ENCODE assay signal across 7 mouse cellular contexts in the genomic region with DNA sequence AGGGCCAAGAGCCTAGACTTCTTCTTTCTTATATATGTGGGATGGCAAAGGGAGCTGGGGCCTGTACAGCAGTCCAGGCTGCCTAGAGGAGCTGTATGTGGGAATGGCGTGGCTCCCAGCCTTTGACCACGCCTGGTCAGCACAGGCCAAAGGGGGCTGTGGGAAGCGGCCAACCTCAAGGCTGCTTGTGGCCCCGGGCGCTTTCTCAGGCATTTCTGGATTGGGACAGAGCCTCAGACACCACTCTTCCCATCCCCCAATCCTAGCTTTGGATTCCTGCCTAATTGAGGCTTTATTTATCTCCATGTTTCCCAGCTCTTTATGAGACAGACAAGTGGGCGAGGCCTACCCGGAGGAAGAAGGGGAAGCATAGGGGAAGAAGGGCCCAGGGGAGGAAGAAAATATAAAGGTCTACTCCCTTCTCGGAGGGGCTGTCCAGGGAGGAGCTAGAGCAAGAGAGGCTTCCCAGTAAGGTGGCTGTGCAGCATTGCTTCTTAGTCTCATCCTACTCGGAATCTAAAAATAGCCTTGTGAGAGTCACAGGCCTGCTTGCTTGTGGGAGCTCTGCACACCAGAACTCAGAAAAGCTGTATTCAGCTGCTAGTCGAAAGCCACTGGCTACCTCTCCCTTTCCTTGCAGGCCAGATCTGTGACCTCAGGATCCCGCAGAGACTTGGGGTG. TPM values are rescaled to one million over a fixed set of nuclear protein-coding genes. Genes with fewer than 3 reads are reported as not detected.
DNase-seq lines count a peak whose midpoint lies in the region; ATAC-seq lines count a peak whose summit lies in the region.

No protein-coding gene starts in this region.

- 33% methylated on average over 11 of the region's 11 CpGs for WGBS in embryonic facial prominence, embryonic 12.5 days
- 33% methylated on average over 11 of the region's 11 CpGs for whole genome bisulfite sequencing in midbrain, embryonic 14.5 days
- 30% methylated on average over 11 of the region's 11 CpGs for WGBS in stomach, embryonic 16.5 days

- H3K4me1 ChIP-seq in embryonic facial prominence, embryonic 12.5 days = peaks cover 25% of the 10 kb centered on the region
- H3K4me1 ChIP-seq in midbrain, embryonic 14.5 days (ENCODE audit: control insufficient read depth, insufficient read depth, low read length) = peaks cover 18% of the 10 kb centered on the region
- peaks cover 38% of the 10 kb centered on the region for H3K4me1 ChIP-seq in stomach, embryonic 16.5 days (ENCODE audit: control insufficient read depth, insufficient read depth, low read length)

- H3K9me3 ChIP-seq in embryonic facial prominence, embryonic 12.5 days = no peaks in the 10 kb centered on the region
- H3K9me3 ChIP-seq in midbrain, embryonic 14.5 days (ENCODE audit: control insufficient read depth, low read length) = no peaks in the 10 kb centered on the region
- H3K9me3 ChIP-seq in stomach, embryonic 16.5 days (replicated peaks; ENCODE audit: control insufficient read depth, low read length) = no peaks in the 10 kb centered on the region

- no peaks in the 10 kb centered on the region for H3K27me3 ChIP-seq in embryonic facial prominence, embryonic 12.5 days
- H3K27me3 ChIP-seq in midbrain, embryonic 14.5 days (ENCODE audit: control insufficient read depth, insufficient read depth, low read length) = no peaks in the 10 kb centered on the region
- no peaks in the 10 kb centered on the region for H3K27me3 ChIP-seq in stomach, embryonic 16.5 days (ENCODE audit: control insufficient read depth, insufficient read depth, low read length)

- peaks cover 10% of the 10 kb centered on the region; the same call in 1 of the 2 replicates for H3K36me3 ChIP-seq in embryonic facial prominence, embryonic 12.5 days
- 0 out of 2 replicates have a peak, but pooled peaks cover 2% of the 10 kb centered on the region for H3K36me3 ChIP-seq in midbrain, embryonic 14.5 days (ENCODE audit: control insufficient read depth, insufficient read depth, low read length)
- no peaks in the 10 kb centered on the region for H3K36me3 ChIP-seq in stomach, embryonic 16.5 days (ENCODE audit: control insufficient read depth, insufficient read depth, low read length)

- no peak overlapping the region for H3K9ac ChIP-seq in embryonic facial prominence, embryonic 12.5 days
- peak overlapping the region; percentile 34; the same call in 1 of the 2 replicates for H3K9ac ChIP-seq in midbrain, embryonic 14.5 days (replicated peaks; ENCODE audit: low read length)
- peak overlapping the region; percentile 62; the same call in 1 of the 2 replicates for H3K9ac ChIP-seq in stomach, embryonic 16.5 days (ENCODE audit: low read length)

- intact Hi-C loops in left cerebral cortex, postnatal 4 days (cut with DNase I) = no loop called here

- ATAC-seq in embryonic facial prominence, embryonic 12.5 days (ENCODE audit: insufficient number of reproducible peaks, insufficient read depth, low FRiP score, low TSS enrichment) = peak; percentile 60; the same call in 1 of the 2 replicates
- ATAC-seq in midbrain, embryonic 14.5 days (ENCODE audit: low FRiP score, low TSS enrichment) = no peak
- ATAC-seq in stomach, embryonic 16.5 days (ENCODE audit: insufficient read depth, low FRiP score) = peak; percentile 87

- H3K27ac ChIP-seq in embryonic facial prominence, embryonic 12.5 days = peak overlapping the region; percentile 90
- H3K27ac ChIP-seq in midbrain, embryonic 14.5 days (replicated peaks; ENCODE audit: low read depth, low read length) = peak overlapping the region; percentile 71
- H3K27ac ChIP-seq in stomach, embryonic 16.5 days (ENCODE audit: low read length) = peak overlapping the region; percentile 97

- DNase-seq in brain, embryonic 18.5 days (ENCODE audit: low read depth, low spot score) = peak; percentile 70
- peak; percentile 85 for DNase-seq in heart, adult 8-10 months (ENCODE audit: low spot score)
- DNase-seq in kidney, adult 8-10 months = peak; percentile 37 to 62
- peak; percentile 59 for DNase-seq in left cerebral cortex, postnatal 4 days
- DNase-seq in midbrain, embryonic 14.5 days = peak; percentile 56

- peak overlapping the region; percentile 21; the same call in 1 of the 2 replicates for H3K4me2 ChIP-seq in embryonic facial prominence, embryonic 12.5 days (replicated peaks)
- no peak overlapping the region for H3K4me2 ChIP-seq in midbrain, embryonic 14.5 days (ENCODE audit: low read length)
- peak overlapping the region; percentile 17; the same call in 1 of the 2 replicates for H3K4me2 ChIP-seq in stomach, embryonic 16.5 days (ENCODE audit: low read depth, low read length)

- H3K4me3 ChIP-seq in embryonic facial prominence, embryonic 12.5 days = no peak overlapping the region
- no peak overlapping the region for H3K4me3 ChIP-seq in midbrain, embryonic 14.5 days (replicated peaks; ENCODE audit: low read depth, low read length)
- no peak overlapping the region for H3K4me3 ChIP-seq in stomach, embryonic 16.5 days (replicated peaks; ENCODE audit: low read length)

RNA-seq across cellular contexts. Expression of gene Mprip, which starts 47.0 kb away (rescaled TPM):
- 87.9 and 109 TPM in 2 replicates for polyA plus RNA-seq in embryonic facial prominence, embryonic 12.5 days (2016; fragmentation: Nextera tagmentation; extraction: Ambion mirVana)
- total RNA-seq in heart, adult 8-10 months (2022) = 100 to 1,000 TPM; 121 to 152 (median 127) TPM
- total RNA-seq in left cerebral cortex, postnatal 4 days (2021) = 100 to 1,000 TPM; 270 to 281 TPM
- polyA plus RNA-seq in midbrain, embryonic 14.5 days (2014; fragmentation: Nextera tagmentation; extraction: Ambion mirVana) = 62.6 and 68.7 TPM in 2 replicates
- polyA plus RNA-seq in stomach, embryonic 16.5 days (2015; fragmentation: Nextera tagmentation; extraction: Ambion mirVana) = 45.6 and 46.7 TPM in 2 replicates
